Mouse (Mus musculus) neural tube, embryonic 10.5 days (tissue): ENCODE measurements at regions not wholly inside any gene's neighbourhood (a gene's known extent, or its start where the extent isn't known, plus 50 kb on each side); places are given as distances from the start of the nearest gene placed in this dataset.
A peak's percentile ranks its signal among the peaks of the same experiment; 100 is the strongest.

Experiments
- DNase-seq: peaks from one replicate; pipeline ENCODE4 v3.0.0-alpha.2; 2017; ENCODE audit warnings: low spot score; ENCODE audit errors: extremely low spot score

DNA sequence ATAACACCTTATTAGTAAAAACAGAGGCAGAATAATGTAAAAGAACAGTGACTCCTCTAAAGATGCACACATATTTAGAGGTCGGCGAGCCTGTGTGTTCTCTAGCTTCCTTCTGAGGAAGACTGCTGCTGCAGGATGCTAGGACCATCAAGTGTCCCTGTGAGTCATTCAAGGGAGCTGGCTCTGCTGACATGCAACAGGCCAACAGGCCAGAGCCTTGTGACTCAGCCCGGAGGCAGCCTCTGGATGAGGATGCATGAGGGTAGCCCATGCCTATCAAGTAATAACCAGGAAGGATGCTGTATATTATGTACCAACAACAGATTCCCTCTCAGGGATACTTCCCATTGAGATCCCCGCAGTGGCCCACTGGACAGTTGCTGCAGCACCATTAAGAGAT lies 199.5 kb upstream of the Rasgrp1 start:
- DNase-seq, result no peak

DNA sequence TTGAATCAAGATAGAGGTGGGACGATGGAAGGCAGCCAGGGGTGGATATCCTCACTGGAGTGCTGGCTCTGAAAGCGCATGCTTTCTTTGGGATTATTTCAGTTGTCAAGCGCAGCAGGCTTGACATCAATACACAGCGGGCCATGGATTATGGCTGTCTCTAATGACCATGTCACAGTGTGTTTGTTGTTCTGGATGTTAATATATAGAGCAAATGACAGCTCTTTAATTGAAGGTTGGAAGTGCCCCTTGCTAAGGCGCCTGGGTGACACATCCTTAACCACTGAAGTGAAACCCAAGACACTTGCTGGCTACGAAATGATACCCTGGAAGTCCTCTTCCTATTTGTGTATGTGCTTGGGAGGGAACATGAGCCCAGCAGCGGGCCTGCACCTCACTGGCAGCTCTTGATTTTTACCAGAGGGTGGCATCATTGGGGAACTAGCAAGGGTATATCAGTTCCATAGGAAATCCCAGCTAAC lies 200.5 kb upstream of the Rasgrp1 start:
- no peak for DNase-seq

DNA sequence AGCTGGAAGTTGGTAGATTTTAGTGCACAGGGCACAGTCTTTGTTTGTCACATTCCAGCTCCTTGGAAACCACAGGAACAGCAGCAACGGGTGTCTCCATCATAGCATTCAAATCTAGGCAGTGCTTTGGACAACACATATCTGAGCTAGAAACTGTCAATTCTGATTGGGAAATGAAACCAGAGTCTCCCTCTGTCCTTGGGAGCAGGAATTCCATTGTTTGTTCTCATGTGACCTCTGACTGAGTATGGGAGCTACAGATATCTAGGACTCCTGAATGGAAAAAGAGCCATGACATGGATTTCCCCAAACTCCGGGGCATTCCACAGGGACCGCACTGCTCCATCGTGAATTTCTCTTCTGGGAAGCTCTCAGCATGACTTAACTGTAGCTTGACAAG lies 205.5 kb upstream of the Rasgrp1 start:
- no peak for DNase-seq

DNA sequence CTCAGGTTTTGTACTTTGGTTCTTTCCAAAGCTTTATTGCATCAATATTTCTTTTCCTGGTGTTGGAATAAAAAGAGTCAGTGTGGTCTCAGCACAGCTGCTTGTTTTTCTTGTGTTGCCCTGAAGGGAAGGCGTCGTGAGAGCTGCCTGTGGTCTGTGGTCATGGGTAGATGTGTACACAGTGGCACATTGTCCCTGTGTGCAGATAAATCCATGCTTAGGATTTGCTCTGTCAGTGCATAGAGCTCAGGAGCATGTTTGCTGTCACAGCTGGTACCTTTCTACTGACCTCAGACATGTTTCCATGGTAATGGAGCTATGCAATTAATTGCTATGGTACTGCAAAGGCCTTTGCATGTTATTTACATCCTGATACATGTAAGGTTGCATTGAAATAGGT lies 213.5 kb upstream of the Rasgrp1 start:
- no peak for DNase-seq

DNA sequence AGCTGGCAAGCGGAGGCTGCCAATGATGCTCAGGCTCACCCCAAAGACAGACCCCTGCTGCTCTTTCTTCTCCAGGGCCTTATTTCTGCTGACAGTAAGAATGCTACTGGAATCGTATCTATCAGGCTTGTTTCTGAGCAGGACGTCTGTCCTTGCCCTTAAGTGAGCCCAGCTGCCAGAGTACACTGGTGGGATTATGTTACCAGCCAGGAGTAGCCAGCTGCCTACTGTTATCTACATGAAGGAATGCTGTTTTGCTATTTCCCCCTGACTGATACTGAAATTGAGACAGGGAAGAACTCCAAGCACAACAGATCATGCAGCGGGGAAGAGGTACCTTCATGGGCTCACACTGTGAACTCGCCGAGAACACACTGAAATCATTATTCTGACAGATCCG lies 228.2 kb upstream of the Rasgrp1 start:
- peak; percentile 14 for DNase-seq

DNA sequence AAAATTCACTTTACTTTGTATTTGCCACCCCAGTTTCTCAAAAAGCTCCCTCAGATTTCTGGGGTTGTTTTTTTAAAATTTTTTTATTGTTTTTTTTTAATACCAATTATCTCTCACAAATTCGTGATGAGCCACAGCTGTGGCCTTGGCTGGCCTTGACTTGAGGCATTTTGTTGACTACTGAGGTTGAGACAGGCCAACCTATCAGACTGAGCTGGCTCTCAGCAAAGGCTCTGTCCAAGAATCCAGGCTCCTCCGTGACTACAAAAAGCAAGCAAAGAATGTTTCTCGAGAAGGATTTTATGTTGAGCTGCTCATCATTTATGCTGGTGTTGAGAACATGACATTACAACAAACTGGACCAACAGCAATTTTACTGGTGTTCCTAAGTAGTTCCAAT lies 244.6 kb upstream of the Rasgrp1 start:
- no peak for DNase-seq

DNA sequence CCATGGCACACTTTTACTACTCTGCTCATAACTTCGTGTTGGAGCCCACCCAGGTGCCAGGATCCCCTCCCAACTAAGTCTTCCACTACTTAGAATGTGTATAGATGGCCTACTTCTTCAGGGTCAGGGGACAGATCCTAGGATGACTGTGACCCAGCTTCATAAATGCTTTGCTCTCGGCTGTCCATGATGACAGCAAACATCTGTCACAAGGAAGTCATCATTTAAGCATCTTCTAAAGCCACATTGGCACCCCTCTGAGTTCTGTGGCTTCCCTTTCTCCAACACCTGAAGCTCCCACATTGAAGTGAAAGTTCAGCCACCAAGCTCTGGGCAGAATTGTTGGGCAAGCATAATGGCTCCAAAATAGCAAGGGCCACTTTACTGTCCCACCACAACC lies 252.2 kb upstream of the Rasgrp1 start:
- no peak for DNase-seq

DNA sequence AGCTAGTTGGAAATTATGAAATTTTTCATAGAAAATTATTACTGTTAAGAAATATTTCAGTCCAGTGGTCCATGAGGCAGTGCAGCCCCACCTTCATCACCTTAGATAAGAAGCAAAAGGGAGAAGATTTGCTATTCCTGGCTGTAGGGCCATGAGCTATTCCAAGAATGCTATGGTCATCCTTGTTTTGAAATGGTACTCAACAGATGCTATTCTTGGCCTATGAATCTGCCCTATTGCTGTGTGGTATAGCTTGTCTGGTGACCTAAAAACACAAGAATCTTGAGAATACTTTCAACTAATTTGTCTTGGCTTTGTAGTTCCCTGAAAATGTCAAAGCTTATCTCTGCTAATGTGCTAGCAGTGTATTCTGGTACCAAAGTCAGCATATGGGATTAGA lies 254.8 kb upstream of the Rasgrp1 start:
- no peak for DNase-seq

DNA sequence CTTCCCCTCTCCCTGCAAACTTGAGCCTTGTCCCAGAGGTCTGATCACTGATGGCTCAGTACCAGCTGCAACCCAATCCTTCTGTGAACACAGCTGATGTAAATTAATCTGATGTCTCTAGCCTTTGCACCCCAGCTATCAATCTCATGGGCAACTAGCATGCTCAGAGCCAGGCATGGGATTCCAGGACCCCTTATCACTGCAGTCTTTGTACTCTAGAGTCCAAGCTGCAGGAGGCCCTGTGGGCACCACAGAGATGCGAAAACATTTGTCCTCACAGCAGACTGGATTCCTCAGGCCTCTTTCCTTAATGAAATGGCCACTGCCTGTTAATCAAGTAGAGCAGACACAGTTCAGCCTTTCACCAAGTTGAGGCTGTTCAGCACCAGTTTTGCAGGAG lies 272.0 kb upstream of the Rasgrp1 start:
- peak; percentile 31 for DNase-seq

DNA sequence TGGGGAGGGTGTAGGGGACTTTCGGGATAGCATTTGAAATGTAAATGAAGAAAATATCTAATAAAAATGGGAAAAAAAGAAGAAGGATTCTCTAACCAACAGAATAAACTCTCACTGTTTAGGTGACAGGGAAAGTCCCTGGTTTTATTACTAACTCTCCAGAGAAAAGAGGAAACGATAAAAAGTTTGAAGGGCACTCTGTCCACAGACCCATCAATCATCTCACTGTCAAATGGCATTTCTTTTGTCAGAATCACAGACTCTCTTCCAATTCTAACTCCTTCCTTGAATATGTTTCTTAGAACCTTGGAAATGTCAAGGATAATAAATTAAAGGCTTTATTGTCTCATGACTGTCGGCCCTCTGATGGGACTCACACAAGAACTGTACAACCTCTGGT lies 275.3 kb upstream of the Rasgrp1 start:
- DNase-seq, result no peak

DNA sequence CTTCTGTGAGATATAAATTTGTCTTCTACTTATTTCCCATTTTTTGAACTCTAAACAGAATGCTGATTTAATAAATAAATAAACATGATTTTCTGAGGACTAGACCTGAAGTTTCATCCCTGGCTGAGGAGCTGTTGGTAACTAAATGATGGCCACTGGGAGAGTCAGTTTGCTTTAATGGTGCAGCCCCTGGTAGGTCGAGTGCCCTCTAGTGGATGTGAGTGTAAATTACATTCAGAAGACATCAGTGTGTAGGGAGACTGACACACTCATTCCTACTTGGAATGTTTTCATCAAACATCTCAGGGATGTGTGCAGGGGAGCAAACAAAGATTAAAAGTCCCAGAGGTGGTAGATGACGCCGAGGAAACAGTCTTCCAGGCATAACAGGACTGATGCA lies 281.2 kb upstream of the Rasgrp1 start:
- DNase-seq, result no peak

DNA sequence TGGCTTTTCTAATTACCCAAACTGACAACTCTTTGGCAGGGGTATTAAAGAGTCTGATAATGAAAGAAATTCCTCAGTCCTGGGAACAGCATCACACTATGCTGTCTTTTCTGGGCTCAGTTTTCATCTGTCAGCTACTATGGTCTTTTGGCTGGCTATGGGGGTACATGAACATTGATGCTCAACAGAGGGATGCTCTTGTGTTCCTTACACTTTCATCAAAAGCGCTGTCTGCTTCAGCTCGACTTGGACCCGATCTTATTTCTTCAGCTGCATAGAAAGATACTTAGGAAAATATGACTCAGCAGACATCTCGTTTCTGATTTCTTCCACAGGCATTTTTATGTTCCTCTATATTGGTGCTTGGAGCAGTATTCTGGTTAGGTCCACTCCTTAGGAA lies 292.1 kb upstream of the Rasgrp1 start:
- no peak for DNase-seq

DNA sequence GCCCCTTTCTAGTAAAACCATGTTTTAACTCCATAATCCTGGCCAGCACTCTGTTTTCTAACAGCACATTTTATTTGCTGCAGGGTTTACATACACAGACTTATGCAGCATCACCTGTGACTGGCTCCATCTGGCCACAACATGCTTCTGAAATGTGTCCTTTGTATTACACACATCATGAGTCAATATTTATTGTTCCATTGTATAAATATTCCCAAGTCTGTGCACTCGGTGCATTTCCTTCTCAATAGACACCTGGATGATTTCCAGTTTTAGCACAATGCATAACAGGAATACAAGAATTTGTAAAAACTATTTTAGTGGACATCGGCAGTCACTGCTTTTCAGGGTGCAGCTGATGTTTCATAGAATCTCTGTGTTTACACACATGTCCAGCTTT lies 294.6 kb upstream of the Rasgrp1 start:
- DNase-seq, result no peak

DNA sequence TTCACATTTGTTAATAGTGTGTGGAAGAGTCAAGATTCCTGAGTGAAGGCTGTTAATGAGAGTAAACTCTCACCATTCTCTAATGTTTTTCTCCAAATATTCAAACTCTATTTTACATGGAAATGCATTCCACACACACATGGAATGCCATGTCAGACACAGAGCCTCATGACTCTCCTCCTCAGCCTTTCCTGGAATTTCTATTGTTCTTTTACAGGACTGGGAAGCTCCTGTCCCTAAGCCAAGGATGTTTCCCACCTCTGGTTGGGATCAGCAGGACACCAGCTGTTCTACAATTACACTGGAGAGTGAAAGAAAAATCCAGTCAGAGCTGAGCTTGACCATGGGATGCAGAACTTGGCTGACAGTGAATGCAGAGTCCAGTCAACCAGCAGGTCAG lies 309.3 kb upstream of the Rasgrp1 start:
- no peak for DNase-seq

DNA sequence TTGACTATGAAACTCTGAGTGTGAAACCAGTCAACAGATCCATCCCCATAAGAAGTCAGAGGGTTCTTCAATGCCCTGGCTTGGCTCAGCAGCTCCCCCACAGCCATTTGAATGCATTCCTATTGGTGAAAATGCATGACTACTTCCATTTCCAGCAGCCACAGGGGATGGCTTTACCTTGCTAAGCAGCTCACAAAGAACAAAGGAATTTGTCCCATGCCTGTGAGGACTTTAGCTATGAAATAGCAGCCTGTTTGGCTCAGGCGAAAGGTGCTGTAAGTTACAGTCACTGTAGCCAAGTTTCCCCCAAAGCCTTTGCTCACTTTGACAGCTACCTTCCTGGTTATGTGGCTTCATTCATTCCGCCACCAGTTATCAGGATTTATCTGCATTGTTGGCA lies 309.8 kb upstream of the Rasgrp1 start:
- DNase-seq, result no peak

DNA sequence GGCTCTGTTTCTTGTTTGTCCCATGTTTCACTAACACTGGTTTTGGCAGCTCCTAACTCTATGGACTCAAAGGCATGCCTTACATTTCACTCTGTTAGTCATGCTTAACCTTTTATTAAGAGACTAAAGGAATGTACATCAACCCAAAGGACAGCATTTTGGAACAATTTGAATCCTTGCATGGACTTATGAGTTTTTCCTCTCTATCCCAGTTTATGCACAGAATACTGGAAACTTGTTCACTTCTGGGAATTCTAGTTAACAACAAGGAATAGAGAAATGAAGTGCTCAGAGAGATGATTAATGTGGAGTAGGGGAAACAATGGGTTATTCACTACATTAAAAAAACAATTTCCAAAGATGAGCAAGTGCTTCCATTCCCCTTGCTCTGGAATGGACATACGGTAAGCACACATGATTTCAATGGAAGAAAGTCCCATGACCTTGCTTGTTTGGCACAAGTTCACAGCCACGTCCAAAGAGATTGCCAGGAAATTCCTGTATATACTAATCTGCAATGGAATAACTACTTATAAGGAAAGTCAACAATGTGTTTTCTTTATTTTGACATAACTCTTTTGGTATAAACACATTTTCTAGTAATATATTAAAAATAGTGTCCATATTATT lies 313.9 kb upstream of the Rasgrp1 start:
- DNase-seq, result no peak

DNA sequence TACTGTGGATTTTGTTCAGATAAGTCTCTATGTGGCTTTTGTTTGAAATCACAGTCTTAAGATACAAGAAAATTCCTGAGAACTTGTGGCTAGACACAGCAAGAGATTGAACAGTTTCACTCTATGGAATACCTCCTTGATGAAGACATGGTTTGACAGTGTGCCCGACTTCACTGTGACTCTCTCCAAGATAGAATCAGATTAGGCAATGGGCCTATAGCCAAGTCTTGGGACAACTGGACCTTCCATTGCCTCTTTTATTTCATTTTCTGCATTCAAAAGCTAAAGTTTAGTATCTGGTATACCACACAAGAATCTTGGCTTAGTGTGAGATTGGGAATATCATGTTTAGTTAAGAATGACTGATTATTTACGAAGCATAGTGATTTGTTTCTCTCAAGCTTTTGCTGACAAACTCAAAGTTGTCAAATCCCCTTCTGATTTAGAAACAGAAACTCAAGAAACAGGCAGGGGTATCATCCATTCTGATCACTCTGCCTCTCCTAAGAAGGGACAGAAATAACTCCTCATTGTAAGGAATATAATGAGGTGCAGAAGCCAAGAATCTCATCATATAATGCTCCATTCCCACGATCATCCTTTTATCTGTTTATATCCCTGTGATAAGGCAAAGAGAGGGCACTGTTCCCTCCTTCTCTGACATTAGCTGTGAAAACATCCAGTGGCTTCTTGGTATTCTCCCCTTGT lies 317.6 kb upstream of the Rasgrp1 start:
- DNase-seq, result no peak

DNA sequence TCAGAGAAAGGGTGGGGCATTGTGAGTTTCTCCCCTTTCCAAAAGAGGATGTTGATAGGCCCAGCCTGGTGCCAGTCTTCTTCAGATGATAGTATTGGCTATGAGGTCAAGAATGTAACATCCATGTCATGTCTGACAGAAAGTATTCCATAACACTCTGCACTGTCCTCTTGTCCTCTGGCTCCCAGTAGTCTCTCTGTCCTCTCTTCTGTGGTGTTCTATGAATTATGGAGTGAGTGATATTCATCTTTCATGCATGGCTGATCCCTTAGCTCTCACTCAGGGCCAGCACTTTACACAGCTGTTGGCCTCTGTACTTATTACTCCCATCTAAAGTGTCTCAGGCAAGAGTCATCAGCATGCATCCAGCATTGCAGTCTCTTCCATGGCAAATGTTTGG lies 319.9 kb upstream of the Rasgrp1 start:
- DNase-seq, result no peak

DNA sequence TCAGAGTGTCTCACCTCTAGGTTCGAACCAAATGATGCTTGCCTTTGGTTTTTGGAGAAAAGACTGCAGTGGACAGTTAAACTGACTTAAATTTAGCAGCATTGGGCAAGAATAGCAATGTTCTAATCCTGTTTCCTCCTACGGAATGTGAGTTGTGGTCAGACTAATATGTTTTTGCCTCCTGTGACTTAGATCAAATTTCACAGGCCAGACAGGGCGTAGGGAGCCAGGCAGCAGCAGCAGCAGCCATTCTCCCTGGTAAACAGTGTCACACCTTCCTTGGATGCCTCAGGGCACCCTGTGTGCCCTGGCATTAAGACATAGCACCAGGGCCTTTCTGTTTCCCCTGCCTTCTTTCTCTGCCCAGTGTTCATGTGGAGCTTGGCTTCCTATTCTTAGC lies 323.7 kb upstream of the Rasgrp1 start:
- DNase-seq, result no peak

DNA sequence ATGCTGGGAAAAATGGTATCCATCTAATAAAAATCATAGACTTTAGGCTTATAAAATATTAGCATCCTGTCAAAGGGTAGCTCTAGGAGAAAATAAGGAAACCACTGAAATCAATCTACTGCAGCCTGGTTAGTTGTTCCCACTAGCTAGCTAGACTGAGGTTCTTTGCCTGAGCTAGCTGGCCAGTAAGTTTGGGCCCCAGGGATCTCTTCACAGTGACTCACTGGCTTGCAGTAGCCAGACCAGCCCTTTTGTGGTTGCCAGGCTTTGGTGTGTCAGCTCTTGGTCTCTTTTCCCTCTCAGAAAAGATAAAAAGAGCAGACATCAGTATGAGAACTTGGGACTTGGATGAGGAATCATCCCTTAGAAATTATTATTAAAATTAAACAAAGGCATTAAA lies 325.3 kb upstream of the Rasgrp1 start:
- no peak for DNase-seq

DNA sequence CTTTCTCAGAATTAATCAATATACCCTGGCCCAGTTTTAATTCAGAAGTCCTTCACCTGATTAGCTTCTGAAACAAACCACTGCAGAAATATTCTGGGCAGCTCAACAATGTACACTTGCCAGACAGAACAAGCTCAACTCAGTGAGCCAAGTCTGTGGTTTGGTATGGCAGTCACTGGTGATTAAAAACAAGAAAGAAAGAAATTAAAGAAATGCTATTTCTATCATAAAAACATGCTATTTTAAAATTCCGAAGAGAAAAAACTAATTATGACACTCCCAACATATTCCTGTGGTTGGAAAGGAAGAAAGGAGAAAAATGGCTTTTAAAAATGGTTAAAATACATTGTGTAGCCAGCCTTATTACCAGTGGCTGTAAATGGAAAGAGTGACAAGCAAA lies 332.1 kb upstream of the Rasgrp1 start:
- no peak for DNase-seq

DNA sequence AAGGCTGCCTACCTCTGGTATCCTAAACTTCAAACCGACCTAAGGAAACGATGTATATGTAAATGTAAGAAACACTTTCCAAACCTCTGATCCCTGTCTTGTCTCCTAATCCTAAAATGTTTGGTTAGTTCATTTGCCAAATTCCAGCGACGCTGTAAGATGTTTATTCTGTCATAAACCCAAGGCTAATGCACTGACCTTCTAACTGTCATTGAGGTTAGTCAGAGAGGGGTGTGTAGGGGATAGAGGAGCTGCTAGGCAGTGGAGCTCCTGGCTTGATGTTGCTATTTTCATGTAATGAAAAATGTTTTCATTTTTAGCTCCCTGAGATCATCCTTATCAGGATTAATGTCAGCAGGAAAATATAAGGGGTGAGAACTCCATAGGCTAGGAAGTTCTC lies 335.8 kb upstream of the Rasgrp1 start:
- DNase-seq, result no peak

DNA sequence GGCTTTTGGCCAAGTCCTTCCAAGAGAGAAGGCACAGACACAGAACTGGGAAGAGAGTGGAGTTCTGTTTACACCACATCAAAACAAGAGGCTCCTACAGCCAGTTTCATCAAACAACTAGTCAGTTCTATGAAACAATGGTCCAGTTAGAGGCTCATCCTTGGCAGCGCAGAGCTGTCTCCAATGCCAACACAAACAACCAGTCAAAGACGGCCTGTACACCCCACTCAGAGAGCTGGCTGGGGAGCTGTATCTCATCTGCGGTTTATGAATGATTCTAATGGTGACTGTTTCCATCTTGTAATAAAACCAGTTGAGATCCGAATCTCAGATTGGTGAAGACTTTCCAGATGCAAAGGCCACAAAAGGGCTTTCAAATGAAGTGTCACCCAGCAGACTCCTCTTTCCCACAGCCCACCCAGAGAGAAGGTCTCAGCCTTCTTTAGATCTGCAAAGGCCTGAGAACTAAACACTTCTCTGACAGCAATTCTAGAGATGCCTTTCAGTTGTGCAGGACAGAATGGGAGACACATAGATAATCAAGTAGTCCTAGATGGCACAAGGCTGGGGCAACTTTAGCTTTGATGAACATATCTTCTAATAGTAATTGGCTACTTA lies 343.1 kb upstream of the Rasgrp1 start:
- DNase-seq, result no peak
